Mouse (Mus musculus) megakaryocyte, adult 5-6 weeks (primary cell): Measurements from ENCODE around the gene Exosc5. TPM values are rescaled to one million over a fixed set of nuclear protein-coding genes. Genes with fewer than 3 reads are reported as not detected.

Experiments used
- total RNA-seq, 2 experiments: library from RNA; stranded (forward) in 1 of 2; stranded (reverse) in 1 of 2; fragments of 153-499, 151-499 nt in 1 of 2; fragments of 221-1000, 200-1000 nt in 1 of 2; gene quantifications; 2 replicates each; pipeline versions ENCODE4 v1.2.3 to v1.2.4; 2015 to 2017

Exosc5 gene
- total RNA-seq, 2 experiments from 2014 or later: 19.4 to 31.5 TPM

Other genes starting within 250 kb of the Exosc5 start
- gene Cxcl17, start 246.3 kb upstream of the Exosc5 start, total RNA-seq (2015): not detected in 2 replicates
- not detected in 2 replicates for gene Cxcl17, start 246.3 kb upstream of the Exosc5 start, total RNA-seq (2017)
- 309 and 334 TPM in 2 replicates for gene Ceacam1, start 181.6 kb upstream of the Exosc5 start, total RNA-seq (2015)
- 89.9 and 122 TPM in 2 replicates for gene Ceacam1, start 181.6 kb upstream of the Exosc5 start, total RNA-seq (2017)
- 0.16 and 0.46 TPM in 2 replicates for gene Ceacam2, start 119.3 kb upstream of the Exosc5 start, total RNA-seq (2015)
- 0.04 TPM in 1 of 2 replicates, not detected in the other for gene Ceacam2, start 119.3 kb upstream of the Exosc5 start, total RNA-seq (2017)
- not detected in 2 replicates for gene Erich4, start 43.3 kb upstream of the Exosc5 start, total RNA-seq (2015)
- gene Erich4, start 43.3 kb upstream of the Exosc5 start, total RNA-seq (2017): not detected in 2 replicates
- gene Dmac2, start 39.8 kb upstream of the Exosc5 start, total RNA-seq (2015): 18.7 and 19.8 TPM in 2 replicates
- gene Dmac2, start 39.8 kb upstream of the Exosc5 start, total RNA-seq (2017): 29.5 and 36.7 TPM in 2 replicates
- 18.3 and 18.4 TPM in 2 replicates for gene B3gnt8, start 32.5 kb upstream of the Exosc5 start, total RNA-seq (2015)
- 27.0 and 34.3 TPM in 2 replicates for gene B3gnt8, start 32.5 kb upstream of the Exosc5 start, total RNA-seq (2017)
- 40.4 TPM in 2 replicates for gene Bckdha, start 183 bp upstream of the Exosc5 start, total RNA-seq (2015)
- gene Bckdha, start 183 bp upstream of the Exosc5 start, total RNA-seq (2017): 39.9 and 50.1 TPM in 2 replicates
- gene Tmem91, start 16.0 kb downstream of the Exosc5 start, total RNA-seq (2015): 0.68 and 0.91 TPM in 2 replicates
- not detected in 2 replicates for gene Tmem91, start 16.0 kb downstream of the Exosc5 start, total RNA-seq (2017)
- 24.8 and 32.0 TPM in 2 replicates for gene B9d2, start 21.6 kb downstream of the Exosc5 start, total RNA-seq (2015)
- gene B9d2, start 21.6 kb downstream of the Exosc5 start, total RNA-seq (2017): 26.7 and 44.6 TPM in 2 replicates
- 281 and 286 TPM in 2 replicates for gene Tgfb1, start 27.8 kb downstream of the Exosc5 start, total RNA-seq (2015)
- gene Tgfb1, start 27.8 kb downstream of the Exosc5 start, total RNA-seq (2017): 42.2 and 47.4 TPM in 2 replicates
- 30.5 and 30.9 TPM in 2 replicates for gene Ccdc97, start 59.9 kb downstream of the Exosc5 start, total RNA-seq (2015)
- 18.3 and 22.9 TPM in 2 replicates for gene Ccdc97, start 59.9 kb downstream of the Exosc5 start, total RNA-seq (2017)
- gene Hnrnpul1, start 95.6 kb downstream of the Exosc5 start, total RNA-seq (2015): 134 and 143 TPM in 2 replicates
- 121 and 148 TPM in 2 replicates for gene Hnrnpul1, start 95.6 kb downstream of the Exosc5 start, total RNA-seq (2017)
- gene Axl, start 129.5 kb downstream of the Exosc5 start, total RNA-seq (2015): 7.7 and 8.0 TPM in 2 replicates
- 5.7 and 7.6 TPM in 2 replicates for gene Axl, start 129.5 kb downstream of the Exosc5 start, total RNA-seq (2017)
- 0.21 TPM in 1 of 2 replicates, not detected in the other for gene Cyp2s1, start 157.7 kb downstream of the Exosc5 start, total RNA-seq (2015)
- not detected in 2 replicates for gene Cyp2s1, start 157.7 kb downstream of the Exosc5 start, total RNA-seq (2017)
- gene Cyp2b10, start 238.5 kb downstream of the Exosc5 start, total RNA-seq (2015): not detected in 2 replicates
- not detected in 2 replicates for gene Cyp2b10, start 238.5 kb downstream of the Exosc5 start, total RNA-seq (2017)